Mouse (Mus musculus) CD4-positive, CD25-positive, alpha-beta regulatory T cell, adult 4 months (primary cell): ENCODE results near the gene Mtus2. TPM values are rescaled to one million over a fixed set of nuclear protein-coding genes. Genes with fewer than 3 reads are reported as not detected.
"Not testable (repeated sequence)": the region's sequence is repeated elsewhere in the genome, so short reads cannot be mapped to it uniquely, and the experiment has no call there.

ENCODE experiments used
- ATAC-seq: one replicate; pipeline ENCODE4 v1.8.0; 2017
- polyA plus RNA-seq, 2 experiments: library from polyadenylated mRNA; unstranded; fragments of 100-300 nt; shearing (Covaris generic); gene quantifications; one replicate each; pipeline ENCODE4 v1.2.1; 2017

Mtus2 gene
- polyA plus RNA-seq, 2 experiments from 2014 or later, result 5.2 TPM

DNA sequence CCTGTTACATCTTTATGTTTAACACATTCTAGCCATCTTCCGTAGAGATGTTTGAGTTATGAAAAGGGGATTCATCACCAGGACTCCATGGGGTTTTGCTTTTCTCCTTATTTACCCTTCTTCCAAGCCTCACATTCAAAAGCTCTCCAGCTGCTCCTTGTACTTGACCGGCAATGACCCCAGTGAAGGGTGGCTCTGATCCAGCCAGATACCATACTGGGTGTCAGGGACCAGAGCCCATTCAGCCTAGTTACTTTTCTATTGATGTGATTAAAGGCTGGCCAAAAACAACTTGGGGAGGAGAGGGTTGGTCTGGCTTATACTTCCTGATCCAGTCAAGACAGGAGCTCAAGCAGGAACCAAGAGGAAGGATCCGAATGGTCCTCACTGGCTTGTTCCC lies 326.5 kb downstream of the Mtus2 start:
- no peak for ATAC-seq

DNA sequence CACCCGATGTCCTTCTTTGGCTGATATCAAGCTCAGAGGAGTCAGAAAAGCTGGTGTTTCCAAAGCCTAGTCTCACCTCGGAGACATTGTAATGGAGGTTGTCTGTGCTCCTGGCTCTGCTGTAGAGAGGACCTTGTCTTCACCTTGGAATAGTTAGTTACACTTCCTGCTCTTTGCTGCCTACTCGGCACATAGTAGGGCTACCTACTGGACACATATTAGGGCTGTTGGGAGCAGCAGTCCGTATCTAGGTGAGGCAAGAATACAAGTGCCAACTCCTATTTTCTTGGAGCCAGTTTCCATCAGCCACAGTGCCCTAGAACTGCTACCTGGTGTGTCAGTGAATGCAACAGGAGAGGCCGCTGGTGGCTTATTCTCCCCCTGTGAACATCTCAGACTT lies 330.4 kb downstream of the Mtus2 start:
- no peak for ATAC-seq

DNA sequence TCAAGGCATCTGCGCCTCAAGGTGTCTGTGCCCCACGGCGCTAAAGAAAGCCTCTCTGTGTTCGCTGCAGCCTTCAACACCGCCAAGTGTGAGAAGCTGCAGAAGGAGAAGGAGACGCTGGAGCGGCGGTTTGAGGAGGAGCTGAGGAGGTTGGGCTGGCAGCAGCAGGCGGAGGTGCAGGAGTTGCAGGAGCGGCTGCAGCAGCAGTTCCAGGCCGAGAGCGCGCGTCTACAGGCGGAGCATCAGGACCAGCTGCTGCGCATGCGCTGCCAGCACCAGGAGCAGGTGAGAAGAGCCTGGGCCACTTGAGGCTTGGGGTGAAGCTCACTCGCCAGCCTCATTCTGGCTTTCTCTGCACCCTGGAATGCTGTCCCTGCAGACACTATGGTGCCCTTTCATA lies 331.7 kb downstream of the Mtus2 start:
- no peak for ATAC-seq

DNA sequence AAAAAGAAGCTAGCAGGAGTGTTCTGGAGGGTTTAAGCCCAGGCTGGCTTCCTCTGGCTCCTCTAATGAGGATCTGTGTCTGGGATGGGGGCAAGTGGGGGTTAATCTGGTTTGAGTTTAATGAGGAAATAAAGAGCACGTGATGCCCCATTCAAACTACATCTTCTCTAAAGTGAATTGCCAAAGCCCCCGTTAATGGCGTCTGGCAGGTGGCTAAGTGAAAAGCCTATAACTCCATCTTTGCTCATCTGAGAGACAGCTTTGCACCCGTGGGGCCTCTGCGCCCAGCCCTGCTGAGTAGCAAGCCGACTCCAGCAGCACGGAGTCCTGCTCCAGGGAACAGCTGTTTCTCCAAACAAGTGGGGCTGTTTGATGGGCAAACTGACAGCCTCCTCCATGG lies 332.8 kb downstream of the Mtus2 start:
- ATAC-seq, result no peak

DNA sequence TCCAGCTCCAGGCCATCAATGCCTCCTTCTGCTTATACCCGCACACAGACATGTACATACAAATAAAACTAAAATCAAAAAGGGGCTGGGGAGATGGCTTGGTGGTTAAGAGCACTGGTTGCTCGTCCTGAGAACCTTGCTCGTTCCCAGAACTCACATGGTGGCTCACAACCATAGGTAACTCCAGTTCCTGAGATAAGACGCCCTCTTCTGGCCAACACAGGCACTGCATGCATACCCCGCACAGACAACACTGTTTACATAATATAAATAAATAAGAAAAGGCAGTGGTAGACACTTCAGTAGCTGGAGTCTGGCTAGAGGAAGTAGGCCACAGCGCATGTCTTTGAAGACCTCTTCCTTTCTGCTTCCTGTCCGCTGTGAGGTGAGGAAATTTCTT lies 335.7 kb downstream of the Mtus2 start:
- ATAC-seq, result no peak

DNA sequence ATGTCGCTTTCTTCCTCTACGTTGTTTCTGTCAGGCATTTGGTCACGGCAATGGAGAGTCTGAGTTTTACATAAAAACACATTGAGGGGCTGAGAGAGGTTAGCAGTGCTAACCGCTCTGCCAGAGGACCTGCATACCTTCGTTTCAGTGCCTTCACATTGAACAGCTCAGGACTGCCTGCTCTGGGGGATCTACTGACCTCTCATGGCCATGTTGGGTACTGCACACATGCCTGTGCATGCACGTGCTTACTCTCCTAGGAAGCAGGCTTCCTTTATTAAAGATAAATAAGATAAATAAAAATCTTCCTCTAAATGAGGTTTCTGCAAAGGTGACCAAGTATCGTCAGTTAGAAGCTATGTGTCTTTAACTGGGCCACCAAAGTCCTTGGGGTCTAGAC lies 336.2 kb downstream of the Mtus2 start:
- ATAC-seq, result no peak

DNA sequence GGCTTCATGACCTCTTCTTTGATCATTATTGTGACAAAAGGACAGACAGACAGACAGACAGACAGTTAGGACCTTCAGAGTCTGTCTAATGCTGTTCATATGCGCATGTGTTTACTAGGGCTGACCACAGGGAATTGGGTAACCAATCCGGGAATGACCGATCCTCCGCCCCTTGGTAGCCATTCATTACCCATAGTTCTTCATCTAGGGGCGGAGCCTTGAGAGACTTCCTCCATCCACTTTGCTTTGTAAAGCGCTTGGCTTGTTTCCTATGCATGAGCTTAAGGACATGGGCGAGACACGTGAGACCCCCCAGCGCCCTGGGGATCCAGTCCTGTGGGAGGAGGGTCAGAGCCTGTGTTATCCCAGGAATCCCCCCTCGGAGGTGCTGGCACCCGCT lies 345.8 kb downstream of the Mtus2 start:
- peak; percentile 34 for ATAC-seq

DNA sequence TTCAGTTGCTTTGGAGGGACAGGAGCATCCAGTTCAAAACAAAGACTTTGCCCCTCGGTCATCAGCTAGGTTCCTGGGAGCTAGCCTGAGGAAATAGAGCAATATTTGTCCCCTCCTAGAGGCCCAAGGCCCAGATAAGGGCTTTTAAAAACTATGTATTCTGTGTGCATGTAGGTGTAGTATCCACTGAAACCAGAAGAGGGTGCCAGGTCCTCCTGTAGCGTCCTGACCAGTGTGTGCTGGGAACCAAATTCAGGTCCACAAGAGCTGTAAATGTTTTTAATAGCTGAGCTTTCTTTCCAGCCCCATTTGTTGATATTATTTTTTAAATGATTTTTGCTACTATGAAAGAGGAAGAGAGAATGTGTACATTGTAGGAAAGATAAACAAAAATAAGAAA lies 347.0 kb downstream of the Mtus2 start:
- no peak for ATAC-seq

DNA sequence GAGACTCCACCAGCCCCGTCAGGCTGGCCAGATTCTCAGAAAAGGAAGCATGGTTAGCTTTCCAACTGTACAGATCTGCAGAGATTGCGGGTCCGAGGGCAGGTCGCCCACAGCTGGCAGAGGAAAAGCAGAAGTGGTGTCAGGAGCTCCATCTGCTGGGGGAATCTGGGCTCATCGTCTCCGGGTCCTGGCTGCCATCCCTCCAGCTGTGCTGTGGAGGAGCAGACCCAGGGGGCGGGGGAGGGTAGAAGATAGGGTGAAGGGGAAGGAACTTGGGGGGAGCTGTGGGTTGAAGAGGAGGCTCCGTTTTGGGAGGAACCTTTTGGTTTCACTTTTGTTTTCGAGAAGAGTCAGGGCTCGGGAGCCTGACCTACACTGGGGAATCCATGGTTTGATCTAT lies 353.7 kb downstream of the Mtus2 start:
- peak; percentile 91 for ATAC-seq

DNA sequence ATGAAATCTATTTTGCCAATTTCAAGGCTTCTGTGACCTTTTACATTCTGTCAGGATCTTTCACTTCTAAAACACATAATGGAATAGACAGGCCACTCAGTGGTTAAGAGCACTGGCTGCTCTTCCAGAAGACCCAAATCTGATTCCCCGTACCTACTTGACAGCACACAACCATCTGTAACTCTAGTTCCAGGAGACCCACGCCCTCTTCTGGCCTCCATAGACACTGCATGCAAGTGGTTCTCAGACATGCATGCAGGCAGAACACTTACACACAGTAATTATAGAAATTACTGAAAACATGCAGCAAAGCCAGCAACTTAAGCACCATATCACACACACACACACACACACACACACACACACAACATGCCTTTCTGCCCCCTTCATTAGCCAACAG lies 355.3 kb downstream of the Mtus2 start:
- no peak for ATAC-seq

DNA sequence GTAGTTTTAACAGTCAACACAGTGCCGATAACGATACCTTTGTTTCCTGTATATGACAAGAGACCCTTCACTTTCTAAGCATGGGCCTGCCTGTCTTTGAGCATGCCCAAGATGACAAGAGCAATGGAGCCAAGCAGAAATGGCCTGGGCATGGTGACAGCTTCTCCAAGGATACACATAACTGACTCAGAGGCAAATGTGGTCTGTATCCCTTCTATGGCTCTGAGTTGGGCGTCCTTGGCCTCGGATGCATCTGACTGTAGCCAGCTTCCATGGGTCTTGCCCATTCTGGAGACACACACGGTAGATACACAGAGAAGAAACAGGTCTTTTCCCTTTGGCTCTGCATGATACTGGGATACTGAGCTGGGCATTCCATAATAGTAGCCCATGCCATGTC lies 357.8 kb downstream of the Mtus2 start:
- no peak for ATAC-seq

DNA sequence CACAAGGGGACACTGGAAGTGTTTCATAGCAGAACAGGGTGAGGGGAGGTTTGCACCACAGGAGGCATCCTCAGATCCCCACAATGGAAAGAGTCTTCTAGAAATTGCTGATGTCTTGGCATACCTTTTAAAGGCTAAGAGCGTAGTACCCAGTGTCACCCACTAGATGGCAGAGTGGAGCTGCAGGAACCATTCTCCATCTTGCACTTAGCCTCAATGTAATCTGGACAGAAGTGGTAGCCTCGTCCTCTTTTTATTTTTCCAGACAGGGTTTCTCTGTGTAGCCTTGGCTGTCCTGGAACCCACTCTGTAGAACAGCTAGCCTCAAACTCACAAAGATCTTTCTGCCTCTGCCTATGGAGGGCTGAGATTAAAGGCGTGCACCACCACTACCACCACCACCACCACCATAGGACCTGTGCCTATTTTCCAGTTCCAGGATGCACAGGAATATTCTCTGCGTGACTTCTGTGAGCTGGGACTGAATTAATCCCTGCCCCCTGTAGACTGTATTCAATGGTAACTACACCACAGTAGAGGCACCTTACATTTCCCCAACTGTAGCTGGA lies 368.3 kb downstream of the Mtus2 start:
- ATAC-seq, result peak; percentile 86

DNA sequence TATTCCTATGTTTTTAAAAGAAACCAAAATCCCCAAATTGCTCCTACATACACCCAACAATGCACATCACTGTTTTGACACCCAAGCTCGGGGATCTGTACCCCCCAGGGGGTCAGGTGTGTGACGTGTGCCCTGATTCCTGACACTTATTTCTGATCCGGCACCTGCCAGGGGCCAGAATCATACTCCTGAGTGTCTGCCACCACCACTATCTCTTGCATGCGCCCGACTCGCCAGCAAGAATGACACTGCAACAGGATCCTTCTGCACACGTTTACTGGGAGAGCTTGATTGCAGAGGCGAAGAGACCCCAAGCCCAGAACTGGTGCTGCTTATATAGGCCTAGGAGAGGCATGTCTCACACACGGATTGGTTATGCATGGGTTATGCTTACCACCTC lies 369.2 kb downstream of the Mtus2 start:
- not testable (repeated sequence) for ATAC-seq

DNA sequence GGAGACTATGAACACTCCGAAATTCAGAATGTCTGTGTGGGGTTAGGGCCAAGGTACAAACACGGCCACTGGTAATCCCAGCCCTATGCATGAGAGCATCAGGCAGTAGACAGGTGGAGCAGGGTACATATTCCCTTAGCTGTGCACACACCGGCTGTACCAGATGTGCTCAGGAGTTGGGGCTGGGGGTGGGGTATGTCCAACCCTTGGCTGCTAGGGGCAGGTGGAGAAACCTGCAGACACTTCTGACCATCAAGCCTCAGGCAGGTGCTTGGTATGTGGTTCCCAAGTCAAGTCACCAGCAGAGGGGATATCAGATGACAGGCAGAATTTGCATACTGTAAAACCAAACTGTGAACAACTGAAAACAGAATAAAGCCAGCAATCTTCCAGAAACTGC lies 371.9 kb downstream of the Mtus2 start:
- no peak for ATAC-seq

DNA sequence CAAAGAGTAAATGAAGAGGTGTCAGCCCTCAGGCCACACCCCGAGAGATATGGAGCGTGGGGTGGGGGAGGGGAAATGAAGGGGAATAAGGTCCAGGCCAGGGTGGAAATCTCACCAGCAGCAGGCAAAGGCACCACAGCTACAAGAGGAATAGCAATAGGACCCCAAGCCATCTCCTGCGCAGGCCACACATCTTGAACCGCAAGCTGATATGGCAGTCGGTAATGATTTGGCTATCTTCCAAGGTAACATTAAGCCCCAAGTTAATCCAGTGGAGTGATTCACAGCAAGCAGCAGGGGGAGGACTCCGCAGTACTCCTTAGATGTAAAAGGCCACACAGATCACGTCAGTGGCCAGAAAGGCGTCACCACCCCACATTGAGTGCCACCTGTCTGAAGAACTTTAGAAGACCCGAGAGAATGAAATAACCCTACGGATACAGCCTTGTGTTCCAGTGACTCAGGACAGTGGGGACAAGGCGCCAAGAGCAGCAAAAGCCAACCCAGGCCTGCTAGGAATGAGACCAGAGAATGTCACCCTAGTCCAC lies 374.2 kb downstream of the Mtus2 start:
- no peak for ATAC-seq

DNA sequence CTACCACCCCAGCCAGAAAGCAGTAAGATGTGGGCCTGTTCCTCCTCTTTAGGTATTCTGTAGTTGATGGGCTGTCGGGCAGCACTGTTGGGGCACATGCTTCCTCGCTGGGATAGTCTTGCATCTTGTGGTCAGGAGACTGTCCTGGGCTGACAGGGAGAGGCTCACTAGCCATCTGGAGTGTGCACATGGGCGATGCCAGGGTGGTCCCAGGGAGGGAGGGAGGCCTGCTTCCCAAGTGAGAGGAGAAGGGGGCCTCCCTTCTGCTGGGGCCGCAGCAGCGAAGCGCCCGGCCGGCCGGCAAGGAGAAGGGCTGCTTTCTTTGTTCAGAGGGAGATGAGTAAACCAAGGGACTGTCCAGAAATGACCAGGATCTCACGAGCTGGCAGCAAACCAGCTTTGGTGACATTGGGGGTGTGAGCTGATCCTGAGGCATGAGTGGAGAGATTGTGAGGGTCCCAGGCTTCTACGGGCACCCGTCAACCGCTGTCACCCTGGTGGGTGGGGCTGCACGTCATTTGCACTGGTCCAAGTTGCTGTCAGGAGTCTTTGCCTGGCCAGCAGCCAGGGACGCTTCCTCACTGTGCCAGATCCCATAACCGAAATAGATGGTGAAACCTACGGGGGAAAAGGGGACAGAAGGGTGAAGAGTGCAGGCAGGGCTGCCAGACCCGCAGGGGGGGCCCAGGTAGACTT lies 375.0 kb downstream of the Mtus2 start:
- ATAC-seq, result no peak

DNA sequence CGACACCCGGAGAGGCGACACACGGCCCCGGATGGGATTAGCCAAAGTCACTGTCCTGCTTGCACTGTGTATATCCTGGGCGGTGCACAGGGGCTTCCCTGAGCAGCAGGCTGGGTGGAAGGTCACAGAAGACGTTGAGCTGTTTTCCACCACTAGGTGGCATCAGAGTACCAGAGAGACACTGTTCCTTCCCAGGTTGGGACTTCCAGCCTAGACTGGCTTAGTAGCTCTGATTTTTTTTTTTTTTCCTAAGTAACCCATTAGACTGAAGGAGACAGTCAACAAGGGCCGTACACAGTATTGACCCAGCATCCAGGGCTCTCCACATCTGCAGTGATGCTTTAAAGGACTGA lies 375.5 kb downstream of the Mtus2 start:
- ATAC-seq, result peak; percentile 90

DNA sequence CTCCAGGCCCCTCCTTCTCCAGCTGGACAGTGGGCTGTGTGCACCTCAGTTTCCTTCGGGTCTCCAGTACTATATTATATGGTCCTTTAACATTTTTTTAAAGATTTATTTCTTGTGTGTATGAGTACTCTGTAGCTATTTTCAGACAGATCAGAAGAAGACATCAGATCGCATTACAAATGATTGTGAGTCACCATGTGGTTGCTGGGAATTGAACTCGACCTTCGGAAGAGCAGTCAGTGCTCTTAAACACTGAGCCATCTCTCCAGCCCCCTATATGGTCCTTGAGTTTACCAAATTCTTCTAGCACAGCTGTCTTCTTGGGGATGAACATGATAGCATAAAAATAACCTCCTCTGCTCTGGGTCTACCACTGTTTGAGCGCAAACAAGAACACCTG lies 382.0 kb downstream of the Mtus2 start:
- ATAC-seq, result no peak

DNA sequence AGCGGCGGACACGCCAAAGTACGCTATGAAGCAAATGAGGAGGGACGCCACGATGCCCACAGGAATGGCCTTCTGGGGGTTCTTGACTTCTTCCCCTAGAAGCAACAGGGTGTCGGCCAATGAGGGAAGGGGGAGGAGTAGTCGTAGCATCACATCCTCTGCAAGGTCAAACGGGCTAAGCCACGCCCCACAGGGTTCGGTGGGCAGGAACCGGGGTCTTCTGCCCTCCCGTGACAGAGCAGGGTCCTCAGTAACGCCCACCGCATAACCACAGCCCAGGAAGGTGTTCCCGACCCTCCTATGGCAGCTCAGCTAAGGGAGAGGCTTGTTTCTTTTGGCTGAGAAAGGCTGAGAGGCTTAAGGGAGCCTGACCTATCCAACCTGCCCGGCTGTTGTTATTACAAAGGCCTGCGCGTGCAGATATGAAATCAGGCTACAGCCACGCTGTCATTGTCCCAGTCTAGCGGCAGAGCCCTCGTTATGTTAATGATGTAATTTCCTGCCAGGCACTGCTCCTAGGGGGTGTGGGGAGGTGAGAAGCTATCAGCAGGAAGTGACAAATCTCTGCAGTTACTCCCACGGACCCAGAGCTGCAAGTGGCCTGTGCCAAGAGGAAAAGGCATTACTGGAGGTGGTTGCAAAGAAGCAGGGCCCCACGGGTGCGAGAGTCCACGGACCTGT lies 385.1 kb downstream of the Mtus2 start:
- peak; percentile 99 for ATAC-seq

DNA sequence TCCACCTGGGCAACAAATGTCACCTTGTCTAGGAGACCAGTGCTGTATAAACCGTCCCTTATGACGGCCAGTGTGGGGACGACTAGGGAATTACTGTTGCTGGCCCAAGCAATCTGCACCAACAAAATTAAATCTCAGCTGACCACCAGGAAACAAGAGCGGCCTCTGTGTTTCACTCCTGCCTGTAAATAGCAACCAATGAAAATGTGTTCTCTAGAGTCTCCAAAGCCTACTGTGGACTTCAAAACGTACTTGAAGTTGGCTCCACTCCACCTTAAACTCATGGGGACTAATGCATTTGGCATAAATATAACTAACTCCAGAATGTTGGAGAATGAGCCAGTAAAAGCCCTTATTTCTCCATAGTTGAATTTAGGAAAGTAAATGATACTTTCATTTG lies 387.3 kb downstream of the Mtus2 start:
- no peak for ATAC-seq

DNA sequence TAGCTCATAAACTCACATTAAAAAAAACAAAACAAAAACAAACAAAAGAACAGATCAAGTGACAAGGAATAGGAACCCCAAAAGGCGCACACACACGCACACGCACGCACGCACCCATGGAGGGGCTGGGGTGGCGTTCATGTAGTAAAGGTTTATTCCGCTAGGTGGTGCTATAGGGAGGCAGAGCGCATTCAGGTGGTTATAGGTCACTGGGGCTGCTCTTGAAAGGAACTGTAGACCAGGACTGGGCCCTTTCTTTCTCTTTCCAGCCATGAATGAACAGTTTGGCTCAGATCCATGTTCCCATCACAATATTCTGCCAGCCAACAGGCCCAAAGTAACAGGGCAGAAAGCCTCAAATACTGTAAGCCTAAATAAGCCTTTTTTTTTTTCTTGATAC lies 389.4 kb downstream of the Mtus2 start:
- no peak for ATAC-seq

DNA sequence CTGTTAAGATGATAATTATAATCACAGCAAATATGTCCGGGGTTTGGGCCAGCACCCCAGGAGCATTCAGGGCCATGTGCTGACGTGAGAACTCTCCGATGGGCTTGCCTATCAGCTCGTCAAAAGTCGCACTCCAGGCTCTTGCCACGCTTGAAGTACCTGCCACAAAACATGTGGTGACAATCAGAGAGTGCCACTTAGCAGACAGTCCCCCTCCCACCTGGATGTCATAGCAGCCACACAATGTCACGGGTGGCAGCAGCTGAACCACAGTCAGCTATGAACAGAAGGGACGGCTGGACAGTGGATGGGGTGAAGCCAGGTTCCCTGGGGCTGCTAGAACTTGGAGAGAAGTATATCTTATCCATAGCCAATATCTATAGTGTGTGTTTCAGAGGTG lies 391.0 kb downstream of the Mtus2 start:
- ATAC-seq, result no peak

DNA sequence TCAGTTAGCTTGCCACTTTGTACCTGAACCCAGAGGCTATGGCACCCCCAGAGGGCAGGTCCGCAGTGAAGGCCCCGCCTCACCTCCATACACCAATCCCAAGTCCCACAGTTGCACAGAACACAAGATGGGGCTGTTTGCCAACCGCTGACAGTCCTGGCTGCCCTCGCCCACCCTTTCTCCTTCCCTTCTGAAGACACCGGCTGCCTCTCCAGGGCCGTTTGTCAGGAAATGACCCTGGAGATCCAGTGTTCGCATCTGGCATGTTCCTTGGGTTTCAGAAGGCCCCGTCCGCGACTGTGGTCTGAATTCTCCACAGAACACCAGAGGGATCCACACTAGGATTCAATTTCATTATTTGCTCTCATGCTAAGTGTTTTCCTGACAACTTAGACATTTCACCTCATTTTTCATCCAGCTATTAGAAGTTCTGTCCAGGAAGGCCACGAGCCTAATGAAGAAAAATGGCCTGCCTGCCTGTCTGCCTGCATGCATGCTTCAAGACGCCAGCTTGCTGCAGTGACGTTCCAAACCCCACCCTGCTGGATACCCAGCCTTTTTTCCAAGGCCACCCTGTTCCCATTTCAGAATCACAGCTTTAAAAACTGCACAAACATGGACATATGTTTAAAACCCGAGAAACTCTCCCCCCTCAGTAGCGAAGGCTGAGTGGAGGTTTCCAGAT lies 392.3 kb downstream of the Mtus2 start:
- no peak for ATAC-seq

DNA sequence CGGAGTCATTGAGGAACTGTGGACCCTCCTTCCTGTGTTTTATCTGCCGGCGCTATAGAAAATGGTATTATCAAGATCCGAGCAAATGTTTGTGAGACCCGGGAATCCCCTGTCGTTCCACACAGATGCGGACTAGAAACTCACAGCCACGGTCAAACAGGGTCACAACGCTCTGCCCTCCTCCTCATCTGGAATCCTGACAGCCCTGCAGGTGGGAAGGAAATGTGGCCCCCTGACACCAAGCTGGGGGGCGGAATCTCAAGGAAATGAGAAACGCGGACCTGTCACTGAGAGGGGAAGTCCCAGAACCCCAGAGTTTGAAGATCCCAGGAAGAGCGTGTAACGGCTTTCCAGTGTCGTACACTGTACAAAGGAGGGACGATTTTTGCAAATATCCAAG lies 396.3 kb downstream of the Mtus2 start:
- ATAC-seq, result no peak
